Mouse (Mus musculus) testis, adult 2 months (tissue): Measurements from ENCODE around the gene Sde2. TPM values are rescaled to one million over a fixed set of nuclear protein-coding genes. Genes with fewer than 3 reads are reported as not detected.

Experiments
- H3K27ac ChIP-seq: fragments of 200-500 bp; 2 replicates; pipeline ENCODE4 v1.5.1; 2012; ENCODE audit warnings: low read depth, low read length; ENCODE audit not compliant: control insufficient read depth, insufficient read depth
- H3K27me3 ChIP-seq: fragments of 200-500 bp; 2 replicates; pipeline ENCODE4 v1.6.1; 2012; ENCODE audit warnings: mild to moderate bottlenecking, low read length, moderate library complexity; ENCODE audit not compliant: control insufficient read depth, insufficient read depth
- H3K36me3 ChIP-seq: fragments of 200-500 bp; 2 replicates; pipeline ENCODE4 v1.6.1; 2012; ENCODE audit warnings: mild to moderate bottlenecking, low read length; ENCODE audit not compliant: control insufficient read depth, insufficient read depth
- H3K4me1 ChIP-seq: fragments of 200-500 bp; 2 replicates; pipeline ENCODE4 v1.6.1; 2012; ENCODE audit warnings: low read length; ENCODE audit not compliant: control insufficient read depth, insufficient read depth
- H3K4me3 ChIP-seq: fragments of 200-500 bp; 2 replicates; pipeline ENCODE4 v1.5.1; 2012; ENCODE audit warnings: low read depth, mild to moderate bottlenecking, low read length, moderate library complexity, mixed read lengths; ENCODE audit not compliant: control insufficient read depth
- CTCF ChIP-seq: fragments of 200-500 bp; IDR thresholded peaks from 2 replicates; pipeline ENCODE4 v1.5.1; 2012; ENCODE audit warnings: low read depth, mild to moderate bottlenecking, inconsistent platforms, low read length, moderate library complexity; ENCODE audit not compliant: control insufficient read depth, insufficient read depth, insufficient replicate concordance
- POLR2A ChIP-seq: fragments of 200-500 bp; IDR thresholded peaks from 2 replicates; pipeline ENCODE4 v1.6.1; 2012; ENCODE audit warnings: low read depth, mild to moderate bottlenecking, inconsistent platforms, low read length, moderate library complexity; ENCODE audit not compliant: control insufficient read depth
- polyA plus RNA-seq: library from polyadenylated mRNA; depleted of rRNA; stranded (reverse); fragments of >200 nt; gene quantifications from 2 replicates; pipeline ENCODE4 v1.2.3, GENCODE M21; 2012

The Sde2 gene
- polyA plus RNA-seq, 1 experiment, result 11.1 TPM

DNA sequence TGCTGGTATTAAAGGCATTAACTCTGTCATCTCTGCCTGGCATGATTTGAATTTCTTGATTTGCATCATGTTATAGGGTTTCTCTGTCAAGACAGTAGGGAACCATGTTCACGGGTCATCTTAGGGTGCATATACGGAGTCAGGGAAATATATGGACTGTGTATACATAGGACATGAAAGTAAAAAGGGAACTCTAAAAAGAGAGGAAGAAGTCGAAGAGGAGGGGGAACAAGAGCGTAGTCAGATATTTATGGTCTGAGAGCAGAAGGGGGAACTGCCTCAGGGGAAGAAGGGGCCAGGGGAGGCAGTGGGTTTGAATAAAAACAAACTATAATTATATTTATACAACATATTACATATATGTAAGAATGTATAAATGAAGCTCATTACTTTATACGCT, 28.7 kb upstream of the Sde2 start:
- Histone ChIP-seq H3K4me3 (no peak overlapping the region), H3K36me3 (no peaks in the 10 kb centered on the region), H3K27ac (no peak overlapping the region), H3K27me3 (no peaks in the 10 kb centered on the region), H3K4me1 (no peaks in the 10 kb centered on the region)
- TF ChIP-seq CTCF, result no peak
- no peak for TF ChIP-seq POLR2A

DNA sequence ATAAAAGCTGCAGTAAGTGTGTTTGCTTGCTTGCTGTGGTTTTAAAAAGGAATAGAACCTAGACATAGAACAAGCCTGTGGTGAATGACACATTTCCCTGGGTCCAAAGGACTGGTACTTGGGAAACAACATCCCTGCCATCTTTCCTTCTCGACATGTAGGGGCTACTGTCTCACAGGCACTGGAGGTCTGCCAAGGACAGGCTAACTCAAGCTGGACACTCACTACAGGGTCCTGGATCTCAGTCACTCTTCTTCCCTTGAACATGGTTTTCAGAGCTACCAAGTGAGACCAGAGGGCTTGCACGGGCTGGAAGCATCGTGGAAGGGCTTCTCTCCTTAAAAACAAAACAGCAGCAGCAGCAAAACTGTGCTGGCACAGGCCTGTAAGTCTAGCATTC, 27.2 kb upstream of the Sde2 start:
- Histone ChIP-seq H3K27ac (no peak overlapping the region), H3K27me3 (no peaks in the 10 kb centered on the region), H3K4me1 (no peaks in the 10 kb centered on the region), H3K36me3 (no peaks in the 10 kb centered on the region), H3K4me3 (no peak overlapping the region)
- TF ChIP-seq POLR2A (no peak), CTCF (no peak)

- Histone ChIP-seq H3K4me1 (peaks cover 2% of the 10 kb centered on the region; the same call in 1 of the 2 replicates), H3K4me3 (no peak overlapping the region), H3K36me3 (no peaks in the 10 kb centered on the region), H3K27me3 (no peaks in the 10 kb centered on the region), H3K27ac (no peak overlapping the region)
- TF ChIP-seq POLR2A (no peak), CTCF (no peak)
These were observed 26.2 kb upstream of the Sde2 start for GRCm38 (mm10) chr1:180824721-180825120.

GRCm38 (mm10) chr1:180826634-180827033, 24.3 kb upstream of the Sde2 start:
- H3K27ac ChIP-seq, result no peak overlapping the region
- no peak overlapping the region for H3K4me3 ChIP-seq
- no peaks in the 10 kb centered on the region for H3K27me3 ChIP-seq
- no peak for TF ChIP-seq POLR2A
- no peak for TF ChIP-seq CTCF
- peaks cover 3% of the 10 kb centered on the region; the same call in 1 of the 2 replicates for H3K4me1 ChIP-seq
- no peaks in the 10 kb centered on the region for H3K36me3 ChIP-seq

DNA sequence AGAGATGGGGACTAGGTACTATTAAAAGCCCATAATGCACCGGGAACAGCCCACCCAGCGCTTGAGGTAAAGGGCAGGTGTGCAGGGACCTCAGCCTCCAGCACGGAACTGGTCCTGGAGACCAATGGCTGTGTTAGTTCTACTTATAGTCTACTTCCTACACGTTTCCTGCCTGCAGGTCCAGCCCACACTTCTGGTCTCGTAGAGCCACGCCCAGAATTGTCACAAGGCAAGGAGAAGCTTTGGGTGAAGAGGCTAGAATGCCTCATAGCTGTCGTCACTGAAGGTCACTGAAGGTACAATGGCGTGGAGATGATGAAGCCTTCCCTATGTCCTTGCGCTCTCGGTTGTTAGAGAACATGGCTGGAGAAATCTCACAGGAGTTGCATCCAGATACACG, 21.2 kb upstream of the Sde2 start:
- H3K36me3 ChIP-seq, result no peaks in the 10 kb centered on the region
- peak overlapping the region; percentile 89 for H3K4me3 ChIP-seq
- H3K4me1 ChIP-seq, result peaks cover 3% of the 10 kb centered on the region; the same call in 1 of the 2 replicates
- H3K27me3 ChIP-seq, result no peaks in the 10 kb centered on the region
- TF ChIP-seq CTCF (no peak), POLR2A (peak; percentile 70; the same call in 1 of the 2 replicates)
- peak overlapping the region; percentile 47; the same call in 1 of the 2 replicates for H3K27ac ChIP-seq

DNA sequence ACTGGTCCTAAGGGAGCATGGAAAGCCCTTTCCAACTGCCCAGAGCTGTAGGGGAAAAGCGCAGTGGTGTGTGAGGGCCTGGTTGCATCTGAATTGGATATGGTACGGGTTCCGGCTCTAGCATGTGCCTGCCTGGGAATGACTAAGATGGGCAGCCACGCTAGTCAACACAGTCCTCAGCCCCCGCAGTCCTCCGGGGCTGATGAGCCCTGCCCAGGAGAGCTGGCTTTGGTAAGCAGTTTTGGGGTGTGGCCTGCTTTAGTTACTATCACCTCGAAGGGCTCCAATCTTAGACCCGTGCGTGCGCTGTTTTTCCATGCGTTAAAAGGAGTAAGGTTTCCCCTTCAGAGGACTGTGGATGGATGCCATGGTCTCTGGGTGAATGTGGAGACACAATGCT, 20.8 kb upstream of the Sde2 start:
- no peaks in the 10 kb centered on the region for H3K36me3 ChIP-seq
- H3K27me3 ChIP-seq, result no peaks in the 10 kb centered on the region
- H3K4me1 ChIP-seq, result peaks cover 3% of the 10 kb centered on the region; the same call in 1 of the 2 replicates
- peak overlapping the region; percentile 47; the same call in 1 of the 2 replicates for H3K27ac ChIP-seq
- no peak for TF ChIP-seq CTCF
- no peak for TF ChIP-seq POLR2A
- peak overlapping the region; percentile 89 for H3K4me3 ChIP-seq

DNA sequence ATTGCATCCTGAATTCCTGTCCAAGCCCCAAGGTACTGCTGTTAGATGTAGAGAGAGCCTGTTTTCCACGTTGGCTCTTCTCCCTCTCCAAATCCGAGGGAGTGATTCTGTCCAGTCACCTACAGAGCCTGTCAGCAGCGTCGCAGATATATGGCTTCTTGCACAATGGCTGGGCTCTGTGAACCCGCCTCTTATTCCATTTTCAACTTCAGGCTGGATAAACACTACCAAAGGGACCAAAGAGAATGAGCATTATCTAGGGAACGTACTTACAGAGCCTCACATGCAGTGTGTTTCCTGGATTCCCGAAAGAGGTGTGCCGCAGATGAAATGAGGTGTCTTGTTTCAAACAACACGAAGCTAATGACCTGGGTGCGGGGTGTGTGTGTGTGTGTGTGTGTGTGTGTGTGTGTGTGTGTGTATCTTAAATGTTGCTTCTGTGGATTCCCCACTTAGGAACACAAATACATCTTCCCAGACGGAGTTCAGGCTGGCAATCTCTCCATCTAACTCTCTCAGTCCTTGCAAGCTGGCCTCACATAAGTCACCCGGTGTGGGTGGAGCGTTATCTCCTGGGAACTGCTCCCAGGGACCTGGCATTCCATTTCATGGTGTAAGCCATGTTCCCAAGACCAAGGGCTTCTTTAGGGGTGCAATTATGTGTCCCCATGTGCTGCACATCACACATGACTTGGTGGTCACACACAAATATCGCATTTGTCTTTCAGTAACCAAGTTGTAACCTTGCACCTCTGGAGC, 20.2 kb upstream of the Sde2 start:
- H3K27ac ChIP-seq, result no peak overlapping the region
- peaks cover 3% of the 10 kb centered on the region; the same call in 1 of the 2 replicates for H3K4me1 ChIP-seq
- TF ChIP-seq POLR2A (no peak), CTCF (no peak)
- H3K27me3 ChIP-seq, result no peaks in the 10 kb centered on the region
- peak overlapping the region; percentile 89 for H3K4me3 ChIP-seq
- H3K36me3 ChIP-seq, result no peaks in the 10 kb centered on the region
